Mouse (Mus musculus) kidney, adult 8-10 months (tissue): ENCODE measurements around the gene Hivep3.
A peak's percentile ranks its signal among the peaks of the same experiment; 100 is the strongest.

Experiments
- DNase-seq, 2 experiments: peaks; one replicate each; pipeline ENCODE4 v3.0.0; 2022

The Hivep3 gene

GRCm38 (mm10) chr4:119876535-119877160 is 143.1 kb downstream of the Hivep3 start:
- DNase-seq: no peak

- no peak for DNase-seq
Measured at GRCm38 (mm10) chr4:119878218-119878617, 144.6 kb downstream of the Hivep3 start.

DNA sequence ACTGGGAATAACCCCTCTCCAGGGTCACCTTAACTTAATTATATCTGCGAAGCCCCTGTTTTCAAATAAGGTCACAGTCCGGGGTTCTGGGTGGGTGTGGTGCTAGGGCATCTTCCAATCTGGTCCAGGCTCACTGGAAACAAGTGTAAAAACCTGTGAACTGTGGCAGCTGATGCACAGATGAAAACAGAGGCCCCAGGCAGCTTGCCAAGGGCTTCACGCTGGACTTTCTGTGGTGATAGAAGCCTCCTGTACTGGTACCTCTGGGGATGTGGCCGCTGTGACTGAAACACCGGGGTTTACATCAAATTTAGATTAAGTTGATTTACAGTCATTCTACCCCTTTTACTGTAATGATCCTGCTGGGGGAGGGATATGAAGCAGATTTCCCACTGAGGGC is 146.1 kb downstream of the Hivep3 start:
- DNase-seq: no peak

GRCm38 (mm10) chr4:119880270-119880669 is 146.7 kb downstream of the Hivep3 start:
- DNase-seq: no peak

DNA sequence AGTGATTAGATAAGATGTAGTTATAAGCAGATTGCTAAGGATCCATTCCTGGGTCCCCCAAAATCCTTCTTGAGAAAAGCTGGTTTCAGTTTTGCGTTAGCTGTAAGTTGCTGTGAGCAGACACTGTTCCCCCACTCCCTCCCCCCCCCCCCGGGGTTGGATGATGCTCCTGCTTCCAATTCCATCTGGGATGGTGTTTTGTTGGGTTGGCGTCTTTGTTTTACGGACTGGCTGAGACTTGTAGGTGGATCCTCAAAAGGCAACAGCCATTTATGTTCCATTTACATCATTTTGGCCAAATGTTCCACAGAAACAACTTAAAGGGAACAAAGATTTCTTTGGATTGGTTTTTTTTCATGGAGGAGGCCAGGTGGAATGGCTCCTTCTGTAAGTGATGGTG is 147.7 kb downstream of the Hivep3 start:
- DNase-seq: no peak

DNA sequence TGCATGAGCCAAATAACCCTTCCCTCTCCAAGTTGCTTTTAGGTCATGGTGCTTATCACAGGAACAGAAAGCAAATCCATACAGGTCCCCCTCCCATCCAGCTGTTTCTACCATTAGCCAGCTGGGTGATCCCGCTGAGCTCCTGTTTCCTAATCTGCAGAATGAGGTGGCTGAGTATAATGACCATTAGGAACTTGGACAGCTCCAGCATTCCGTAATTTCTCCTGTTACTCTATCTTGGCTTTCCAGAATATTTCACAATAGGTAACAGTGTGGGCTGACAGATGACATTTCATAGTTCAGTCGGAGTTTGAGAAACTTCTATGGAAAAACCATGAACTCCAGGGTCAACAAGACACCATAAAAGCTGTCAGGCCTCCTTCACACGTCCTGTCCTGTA is 148.8 kb downstream of the Hivep3 start:
- DNase-seq: no peak

DNA sequence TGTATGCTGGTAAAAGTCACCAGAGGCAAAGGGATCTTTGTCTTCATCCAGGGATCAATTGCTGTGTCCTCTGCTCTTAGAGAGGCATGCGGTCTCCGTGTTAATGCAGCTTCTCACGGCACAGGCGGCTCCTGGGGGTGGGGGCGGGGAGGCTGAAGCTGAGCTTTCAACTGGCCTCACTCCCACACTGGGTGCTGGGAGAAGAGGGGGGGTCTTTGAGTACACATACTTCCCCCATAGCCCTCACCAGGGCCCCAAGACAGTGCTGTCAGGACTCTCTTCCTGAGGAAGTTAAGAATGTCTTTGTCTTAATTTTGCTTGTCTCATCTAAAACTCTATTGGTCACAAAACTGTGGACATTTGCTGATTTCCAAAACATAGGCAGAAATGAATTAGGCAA is 149.2 kb downstream of the Hivep3 start:
- no peak for DNase-seq

- DNase-seq: no peak
Measured at GRCm38 (mm10) chr4:119886621-119887020, 153.0 kb downstream of the Hivep3 start.

- DNase-seq: no peak
Measured at GRCm38 (mm10) chr4:119887523-119888177, 154.1 kb downstream of the Hivep3 start.

- DNase-seq: no peak
Measured at GRCm38 (mm10) chr4:119889760-119890159, 156.2 kb downstream of the Hivep3 start.

DNA sequence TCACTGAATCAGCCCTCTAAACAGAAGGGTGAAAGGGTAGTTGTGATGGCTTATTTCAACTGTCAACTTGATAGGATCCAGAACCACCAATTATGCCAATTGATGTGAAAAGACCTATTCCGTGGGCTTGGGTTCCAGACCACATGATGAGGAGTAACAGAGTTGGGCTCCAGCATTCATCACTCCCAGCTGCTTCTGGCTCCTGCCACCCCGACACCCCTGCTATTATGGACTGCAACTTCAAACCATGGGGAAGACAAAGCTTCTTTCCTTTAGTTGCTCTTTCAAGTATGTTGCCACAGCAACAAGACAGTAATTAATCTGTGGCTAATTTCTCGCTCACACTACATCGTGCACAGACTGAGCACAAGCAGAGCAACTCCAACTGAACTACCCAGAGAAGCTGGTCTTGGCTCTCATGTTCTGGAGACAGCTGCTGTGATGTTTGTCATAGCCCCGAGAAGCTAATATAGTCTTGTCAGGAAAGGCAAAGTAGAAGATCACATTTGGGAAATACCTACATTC is 159.7 kb downstream of the Hivep3 start:
- no peak for DNase-seq

DNA sequence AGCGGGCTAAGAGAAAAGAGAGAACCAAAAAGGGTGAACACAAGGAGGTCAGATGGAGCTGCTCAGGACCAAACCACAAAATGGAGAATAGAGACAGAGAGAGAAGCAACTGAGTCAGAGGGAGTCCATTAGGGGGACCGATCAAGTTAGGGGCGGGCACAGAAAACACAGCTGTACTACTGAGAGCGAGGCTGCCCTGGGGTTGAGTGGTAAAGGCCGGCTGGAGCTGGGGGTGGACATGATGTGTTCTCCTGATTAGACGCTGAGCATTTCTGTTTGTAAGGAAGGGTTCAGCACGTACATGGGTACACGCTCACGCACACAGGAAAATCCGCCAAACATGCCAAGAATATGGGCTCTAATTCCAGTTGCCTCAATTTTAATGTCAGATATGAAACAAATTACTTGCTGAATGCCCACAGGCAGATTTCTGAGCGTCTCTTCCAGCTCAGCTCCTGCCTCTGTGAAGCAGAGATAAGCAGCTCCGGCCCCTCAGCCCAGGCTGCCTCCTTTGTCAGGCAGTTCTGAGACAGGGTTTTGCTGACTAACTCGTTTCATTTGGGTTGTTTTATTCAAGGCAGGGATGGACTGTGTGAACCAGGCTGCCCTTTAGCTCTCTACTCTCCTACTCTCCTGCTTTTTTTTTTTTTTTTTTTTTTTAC is 161.3 kb downstream of the Hivep3 start:
- no peak for DNase-seq

DNA sequence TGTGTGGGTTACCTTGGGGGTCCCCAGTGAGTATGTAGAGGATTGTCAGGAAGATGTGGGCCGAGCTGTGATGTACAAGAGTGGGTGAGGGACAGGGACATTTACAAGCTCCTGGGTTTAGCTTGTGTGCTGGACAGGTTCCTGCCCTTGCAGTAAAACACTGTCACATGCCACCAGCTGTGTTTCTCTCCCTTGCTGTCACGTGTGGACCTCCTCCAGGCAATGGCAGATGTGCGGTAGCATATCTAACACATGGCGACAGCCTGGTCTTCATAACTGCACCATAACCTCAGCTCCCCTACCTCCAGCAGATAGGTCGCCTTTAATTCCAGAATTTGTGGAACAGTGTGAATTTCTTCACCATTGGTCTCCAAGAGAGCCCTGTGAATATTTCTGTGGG is 161.9 kb downstream of the Hivep3 start:
- no peak for DNase-seq

DNA sequence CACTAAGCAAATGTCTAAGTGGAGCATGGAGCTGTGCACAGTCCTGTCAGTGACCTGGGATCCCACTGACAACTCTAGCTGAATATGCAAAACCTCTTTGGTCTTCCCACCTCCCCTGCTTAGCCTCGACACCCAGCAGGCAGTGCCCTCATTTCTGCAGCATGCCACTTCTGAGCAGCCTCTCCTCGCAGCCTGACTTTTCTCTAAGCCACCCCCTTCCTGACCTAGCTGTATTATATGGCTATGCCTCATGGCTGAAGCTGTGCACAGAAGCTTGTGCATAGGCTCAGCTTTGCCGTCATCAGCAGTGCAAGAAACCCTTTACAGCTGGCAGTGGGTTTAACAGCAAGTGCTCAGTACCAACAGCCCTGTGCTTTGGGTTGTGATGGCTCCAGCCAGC is 163.0 kb downstream of the Hivep3 start:
- no peak for DNase-seq

GRCm38 (mm10) chr4:119897054-119897855 is 163.7 kb downstream of the Hivep3 start:
- DNase-seq: no peak

- no peak for DNase-seq
Measured at GRCm38 (mm10) chr4:119901556-119902491, 168.2 kb downstream of the Hivep3 start.

GRCm38 (mm10) chr4:119903328-119903727 is 169.7 kb downstream of the Hivep3 start:
- DNase-seq: no peak

- DNase-seq: no peak
Measured at GRCm38 (mm10) chr4:119903806-119904205, 170.2 kb downstream of the Hivep3 start.

DNA sequence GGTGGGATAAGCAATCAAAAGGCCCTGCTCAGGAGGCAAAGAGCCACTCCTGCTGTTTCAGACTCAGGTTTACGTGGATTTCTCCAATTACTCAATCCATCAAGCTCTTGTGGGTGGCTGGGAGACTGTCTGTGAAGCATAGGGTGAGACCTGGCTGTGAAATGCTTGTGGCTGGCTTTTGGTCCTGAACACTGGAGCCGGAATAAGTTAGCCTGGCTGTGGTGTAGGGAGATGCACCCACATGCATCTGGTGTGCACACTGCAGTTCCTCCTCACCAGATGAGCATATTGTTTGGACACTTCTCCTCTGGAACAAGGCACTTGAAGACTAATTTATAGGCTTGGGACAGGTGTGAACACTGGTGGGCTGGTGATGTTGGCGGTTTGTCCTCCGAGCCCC is 170.7 kb downstream of the Hivep3 start:
- DNase-seq: no peak

- DNase-seq: no peak
Measured at GRCm38 (mm10) chr4:119907106-119907505, 173.5 kb downstream of the Hivep3 start.

- DNase-seq: peak; percentile 46 to 48
Measured at GRCm38 (mm10) chr4:119911071-119911904, 177.7 kb downstream of the Hivep3 start.
